7 mouse cellular contexts compared by ENCODE assay signal in the genomic region with DNA sequence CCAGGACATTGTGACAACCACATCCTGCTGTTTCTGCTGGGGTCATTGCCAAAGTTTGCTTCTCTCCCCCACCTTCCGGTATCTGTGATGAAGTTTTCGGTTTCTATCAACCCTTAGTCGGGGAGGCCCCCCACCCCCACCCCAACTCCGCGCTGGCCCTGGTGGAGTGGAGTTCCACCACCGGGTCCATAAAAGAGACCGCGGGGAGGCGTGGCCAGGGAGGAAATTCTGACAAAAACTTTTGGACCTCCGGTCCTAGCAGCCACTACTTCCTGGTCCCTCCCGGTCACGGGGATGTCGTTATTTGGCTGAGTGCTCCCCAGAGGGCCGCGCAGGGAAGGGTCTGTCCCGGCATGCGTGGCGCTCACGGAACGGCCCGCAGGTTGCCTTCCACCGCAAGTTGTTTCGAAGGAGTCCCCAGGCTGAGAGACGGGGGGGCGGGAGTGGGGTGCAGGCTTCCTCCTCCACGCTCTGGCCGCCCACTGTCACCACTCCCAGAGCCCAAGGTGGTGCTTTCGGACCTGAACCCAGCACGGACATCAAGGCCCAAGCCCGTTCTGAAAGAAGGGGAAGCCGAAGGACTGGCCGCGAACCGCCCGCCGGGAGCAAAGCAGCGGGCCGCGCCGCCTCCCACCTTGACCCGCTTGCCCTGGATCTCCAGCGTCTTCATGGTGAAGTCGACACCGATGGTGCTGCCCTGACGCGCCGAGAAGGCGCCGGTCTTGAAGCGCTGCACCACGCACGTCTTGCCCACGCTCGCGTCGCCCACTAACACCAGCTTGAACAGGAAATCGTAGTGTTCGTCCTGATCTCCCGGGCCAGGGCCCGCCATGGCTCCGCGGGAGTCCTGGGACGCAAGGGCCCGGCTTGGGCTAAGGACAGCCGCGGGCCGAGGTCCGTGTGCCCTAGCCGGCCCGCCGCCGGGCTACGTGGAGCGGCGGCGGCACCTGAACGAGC. TPM values are rescaled to one million over a fixed set of nuclear protein-coding genes. Genes with fewer than 3 reads are reported as not detected.
DNase-seq lines count a peak whose midpoint lies in the region; ATAC-seq and TF ChIP-seq lines count a peak whose summit lies in the region.

No protein-coding gene starts in this region.

- H3K9me3 ChIP-seq in embryonic facial prominence, embryonic 11.5 days (replicated peaks; ENCODE audit: control insufficient read depth, low read length): no peaks in the 10 kb centered on the region
- no peaks in the 10 kb centered on the region for H3K9me3 ChIP-seq in limb, embryonic 14.5 days (ENCODE audit: control insufficient read depth, low read length)
- no peaks in the 10 kb centered on the region for H3K9me3 ChIP-seq in midbrain, embryonic 15.5 days

- under 1% methylated on average over 77 of the region's 77 CpGs for WGBS in embryonic facial prominence, embryonic 11.5 days
- under 1% methylated on average over 60 of the region's 77 CpGs for WGBS in limb, embryonic 14.5 days
- WGBS in midbrain, embryonic 15.5 days: 1% methylated on average over 77 of the region's 77 CpGs
- WGBS in spleen, adult 2 months: under 1% methylated on average over 77 of the region's 77 CpGs

- DNase-seq in adipocyte (ENCODE audit: low spot score): peak; percentile 64
- DNase-seq in embryonic facial prominence, embryonic 11.5 days (ENCODE audit: low spot score): peak; percentile 38
- peak; percentile 83 to 90 for DNase-seq in heart, adult 18-20 months
- peak; percentile 77 for DNase-seq in kidney, adult 11 months
- DNase-seq in limb, embryonic 14.5 days (ENCODE audit: low spot score): peak; percentile 9
- DNase-seq in spleen, adult 2 months (ENCODE audit: low read depth in 1 of 2, low spot score in 2 of 2): peak; percentile 41 to 69

- TF ChIP-seq POLR2A in limb, embryonic 14.5 days (IDR thresholded peaks at IDR 0.05; ENCODE audit: borderline replicate concordance, extremely low read depth, insufficient read depth, insufficient read length): no peak
- TF ChIP-seq POLR2A in spleen, adult 2 months (IDR thresholded peaks at IDR 0.05; ENCODE audit: low read depth, low read length): peak; percentile 1; the same call in 1 of the 2 replicates

- peak overlapping the region; percentile 70 for H3K4me3 ChIP-seq in embryonic facial prominence, embryonic 11.5 days (ENCODE audit: low read depth, low read length)
- peak overlapping the region; percentile 81 for H3K4me3 ChIP-seq in limb, embryonic 14.5 days (replicated peaks; ENCODE audit: low read length)
- H3K4me3 ChIP-seq in midbrain, embryonic 15.5 days: peak overlapping the region; percentile 82
- H3K4me3 ChIP-seq in spleen, adult 2 months (ENCODE audit: extremely low read depth, insufficient read depth, insufficient read length): peak overlapping the region; percentile 81

- peaks cover 2% of the 10 kb centered on the region; the same call in 1 of the 2 replicates for H3K36me3 ChIP-seq in embryonic facial prominence, embryonic 11.5 days (replicated peaks; ENCODE audit: control insufficient read depth, insufficient read depth, low read depth, low read length)
- peaks cover 21% of the 10 kb centered on the region for H3K36me3 ChIP-seq in limb, embryonic 14.5 days (ENCODE audit: control insufficient read depth, insufficient read depth, low read length)
- peaks cover 8% of the 10 kb centered on the region; the same call in 1 of the 2 replicates for H3K36me3 ChIP-seq in midbrain, embryonic 15.5 days (replicated peaks)
- peaks cover 2% of the 10 kb centered on the region; the same call in 1 of the 2 replicates for H3K36me3 ChIP-seq in spleen, adult 2 months (ENCODE audit: control insufficient read depth, insufficient read depth, low read length)

- peak; percentile 48; the same call in 1 of the 2 replicates for ATAC-seq in embryonic facial prominence, embryonic 11.5 days (replicated peaks; ENCODE audit: insufficient number of reproducible peaks, low FRiP score, low TSS enrichment, low read depth)
- ATAC-seq in limb, embryonic 14.5 days (ENCODE audit: low FRiP score, low read depth): peak; percentile 43; the same call in 1 of the 2 replicates
- ATAC-seq in midbrain, embryonic 15.5 days (replicated peaks): peak; percentile 65

- no peak overlapping the region for H3K27ac ChIP-seq in embryonic facial prominence, embryonic 11.5 days (replicated peaks; ENCODE audit: low read depth, low read length)
- H3K27ac ChIP-seq in limb, embryonic 14.5 days (replicated peaks; ENCODE audit: low read depth, low read length): peak overlapping the region; percentile 74
- peak overlapping the region; percentile 69 for H3K27ac ChIP-seq in midbrain, embryonic 15.5 days
- H3K27ac ChIP-seq in spleen, adult 2 months (ENCODE audit: insufficient read depth, low read length): peak overlapping the region; percentile 92

- H3K27me3 ChIP-seq in embryonic facial prominence, embryonic 11.5 days (ENCODE audit: control insufficient read depth, insufficient read depth, low read length): no peaks in the 10 kb centered on the region
- no peaks in the 10 kb centered on the region for H3K27me3 ChIP-seq in limb, embryonic 14.5 days (ENCODE audit: control insufficient read depth, insufficient read depth, low read length)
- no peaks in the 10 kb centered on the region for H3K27me3 ChIP-seq in midbrain, embryonic 15.5 days (replicated peaks)
- H3K27me3 ChIP-seq in spleen, adult 2 months (ENCODE audit: control insufficient read depth, insufficient read depth, low read length): no peaks in the 10 kb centered on the region

- peak overlapping the region; percentile 73 for H3K9ac ChIP-seq in embryonic facial prominence, embryonic 11.5 days (replicated peaks; ENCODE audit: low read length)
- H3K9ac ChIP-seq in limb, embryonic 14.5 days (ENCODE audit: low read depth, low read length, severe bottlenecking): peak overlapping the region; percentile 81
- H3K9ac ChIP-seq in midbrain, embryonic 15.5 days: peak overlapping the region; percentile 64

- peak overlapping the region; percentile 97 for H3K4me2 ChIP-seq in embryonic facial prominence, embryonic 11.5 days (ENCODE audit: low read depth, low read length)
- H3K4me2 ChIP-seq in limb, embryonic 14.5 days (replicated peaks; ENCODE audit: low read depth, low read length, severe bottlenecking): peak overlapping the region; percentile 71
- H3K4me2 ChIP-seq in midbrain, embryonic 15.5 days: peak overlapping the region; percentile 91

- no peak for TF ChIP-seq CTCF in spleen, adult 2 months (IDR thresholded peaks at IDR 0.05; ENCODE audit: extremely low read depth, insufficient read depth, insufficient read length, insufficient replicate concordance)

- H3K4me1 ChIP-seq in embryonic facial prominence, embryonic 11.5 days (ENCODE audit: control insufficient read depth, insufficient read depth, low read length): no peaks in the 10 kb centered on the region
- peaks cover 10% of the 10 kb centered on the region for H3K4me1 ChIP-seq in limb, embryonic 14.5 days (ENCODE audit: control insufficient read depth, insufficient read depth, low read length)
- peaks cover 21% of the 10 kb centered on the region for H3K4me1 ChIP-seq in midbrain, embryonic 15.5 days
- peaks cover 11% of the 10 kb centered on the region for H3K4me1 ChIP-seq in spleen, adult 2 months (ENCODE audit: control insufficient read depth, insufficient read depth, insufficient read length)

RNA-seq across cellular contexts. Expression of gene Rab43, which starts 1.0 kb away (rescaled TPM):
- polyA plus RNA-seq in embryonic facial prominence, embryonic 11.5 days (2014; fragmentation: Nextera tagmentation; extraction: Ambion mirVana): 4.8 and 7.3 TPM in 2 replicates
- 10 to 100 TPM in 1 of 2 experiments, 1 to 10 TPM in 1; 7.6 to 10.2 TPM for total RNA-seq in heart, adult 18-20 months (2021)
- 13.3 and 23.7 TPM in 2 replicates for polyA plus RNA-seq in limb, embryonic 14.5 days (2012; rRNA removed)
- 14.3 and 15.1 TPM in 2 replicates for polyA plus RNA-seq in limb, embryonic 14.5 days (2014; fragmentation: Nextera tagmentation; extraction: Ambion mirVana)
- 10.2 and 12.6 TPM in 2 replicates for polyA plus RNA-seq in midbrain, embryonic 15.5 days (2015; fragmentation: Nextera tagmentation; extraction: Ambion mirVana)
- 102 and 110 TPM in 2 replicates for polyA plus RNA-seq in spleen, adult 2 months (2012; rRNA removed)

RNA-seq across cellular contexts. Expression of gene Gm45140, which starts 24.6 kb away (rescaled TPM):
- 1.2 and 3.2 TPM in 2 replicates for polyA plus RNA-seq in embryonic facial prominence, embryonic 11.5 days (2014; fragmentation: Nextera tagmentation; extraction: Ambion mirVana)
- total RNA-seq in heart, adult 18-20 months (2021): 1 to 10 TPM in 1 of 2 experiments, under 1 TPM in 1; 0.74 to 1.3 TPM
- 4.5 and 9.1 TPM in 2 replicates for polyA plus RNA-seq in limb, embryonic 14.5 days (2012; rRNA removed)
- polyA plus RNA-seq in limb, embryonic 14.5 days (2014; fragmentation: Nextera tagmentation; extraction: Ambion mirVana): 2.7 and 4.3 TPM in 2 replicates
- polyA plus RNA-seq in midbrain, embryonic 15.5 days (2015; fragmentation: Nextera tagmentation; extraction: Ambion mirVana): 2.9 and 3.0 TPM in 2 replicates
- 0.73 and 1.3 TPM in 2 replicates for polyA plus RNA-seq in spleen, adult 2 months (2012; rRNA removed)

RNA-seq across cellular contexts. Expression of gene Isy1, which starts 27.6 kb away (rescaled TPM):
- 79.3 and 81.0 TPM in 2 replicates for polyA plus RNA-seq in embryonic facial prominence, embryonic 11.5 days (2014; fragmentation: Nextera tagmentation; extraction: Ambion mirVana)
- total RNA-seq in heart, adult 18-20 months (2021): 10 to 100 TPM; 21.1 to 23.9 TPM
- 39.2 and 51.5 TPM in 2 replicates for polyA plus RNA-seq in limb, embryonic 14.5 days (2012; rRNA removed)
- 39.1 and 41.8 TPM in 2 replicates for polyA plus RNA-seq in limb, embryonic 14.5 days (2014; fragmentation: Nextera tagmentation; extraction: Ambion mirVana)
- 19.3 and 20.9 TPM in 2 replicates for polyA plus RNA-seq in midbrain, embryonic 15.5 days (2015; fragmentation: Nextera tagmentation; extraction: Ambion mirVana)
- polyA plus RNA-seq in spleen, adult 2 months (2012; rRNA removed): 17.8 and 31.4 TPM in 2 replicates

RNA-seq across cellular contexts. Expression of gene Gp9, which starts 33.1 kb away (rescaled TPM):
- polyA plus RNA-seq in embryonic facial prominence, embryonic 11.5 days (2014; fragmentation: Nextera tagmentation; extraction: Ambion mirVana): 1.9 and 3.0 TPM in 2 replicates
- total RNA-seq in heart, adult 18-20 months (2021): 1 to 10 TPM; 1.2 TPM
- 1.4 and 2.5 TPM in 2 replicates for polyA plus RNA-seq in limb, embryonic 14.5 days (2012; rRNA removed)
- polyA plus RNA-seq in limb, embryonic 14.5 days (2014; fragmentation: Nextera tagmentation; extraction: Ambion mirVana): 1.9 and 2.0 TPM in 2 replicates
- 0.93 and 1.0 TPM in 2 replicates for polyA plus RNA-seq in midbrain, embryonic 15.5 days (2015; fragmentation: Nextera tagmentation; extraction: Ambion mirVana)
- 70.5 and 104 TPM in 2 replicates for polyA plus RNA-seq in spleen, adult 2 months (2012; rRNA removed)

RNA-seq across cellular contexts. Expression of gene Cnbp, which starts 39.9 kb away (rescaled TPM):
- polyA plus RNA-seq in embryonic facial prominence, embryonic 11.5 days (2014; fragmentation: Nextera tagmentation; extraction: Ambion mirVana): 1,277 and 1,368 TPM in 2 replicates
- total RNA-seq in heart, adult 18-20 months (2021): 100 to 1,000 TPM; 335 to 351 TPM
- 437 and 460 TPM in 2 replicates for polyA plus RNA-seq in limb, embryonic 14.5 days (2012; rRNA removed)
- polyA plus RNA-seq in limb, embryonic 14.5 days (2014; fragmentation: Nextera tagmentation; extraction: Ambion mirVana): 1,093 and 1,108 TPM in 2 replicates
- polyA plus RNA-seq in midbrain, embryonic 15.5 days (2015; fragmentation: Nextera tagmentation; extraction: Ambion mirVana): 467 and 483 TPM in 2 replicates
- polyA plus RNA-seq in spleen, adult 2 months (2012; rRNA removed): 123 and 129 TPM in 2 replicates

Comparison
In these comparisons a context has a peak if more than half of its experiments do, and no peak if none do; other contexts are left out.
1. DNase-seq: peak in every context shown above with its lines; median percentile 86 in heart, adult 18-20 months; 77 in kidney, adult 11 months; 64 in adipocyte; 55 in spleen, adult 2 months; 38 in embryonic facial prominence, embryonic 11.5 days; 9 in limb, embryonic 14.5 days.